Mouse (Mus musculus) megakaryocyte, embryonic 14.5 days (primary cell): Measurements from ENCODE around the gene Frmd4b. TPM values are rescaled to one million over a fixed set of nuclear protein-coding genes. Genes with fewer than 3 reads are reported as not detected.
A peak's percentile ranks its signal among the peaks of the same experiment; 100 is the strongest.

Source experiments
- H3K27me3 ChIP-seq: replicated peaks from 2 replicates; pipeline ENCODE3; 2012; ENCODE audit warnings: inconsistent platforms
- H3K36me3 ChIP-seq: replicated peaks from 2 replicates; pipeline ENCODE3; 2012; ENCODE audit warnings: low read length, inconsistent platforms, mixed read lengths
- H3K4me1 ChIP-seq: 2 replicates; pipeline ENCODE4 v1.6.1; 2012; ENCODE audit warnings: inconsistent platforms
- H3K4me3 ChIP-seq: replicated peaks from 2 replicates; pipeline ENCODE3; 2012; ENCODE audit warnings: moderate library complexity, mild to moderate bottlenecking, inconsistent platforms
- H3K9me3 ChIP-seq: 2 replicates; pipeline ENCODE4 v1.6.1; 2012; ENCODE audit warnings: inconsistent platforms
- FLI1 ChIP-seq: IDR thresholded peaks from 2 replicates; pipeline ENCODE4 v1.6.1; 2012; ENCODE audit warnings: low read length, inconsistent platforms, mixed read lengths
- GATA1 ChIP-seq: IDR thresholded peaks from 3 replicates; pipeline ENCODE4 v1.6.1; 2012; ENCODE audit warnings: mixed read lengths, low read length, inconsistent platforms, borderline replicate concordance
- polyA plus RNA-seq: library from polyadenylated mRNA; stranded (reverse); fragments of >175 nt; gene quantifications from 2 replicates; pipeline ENCODE4 v1.2.3, GENCODE M21; 2012; ENCODE audit warnings: low replicate concordance; ENCODE audit not compliant: insufficient read depth

Gene Frmd4b
- polyA plus RNA-seq, 1 experiment = 9.2 TPM

DNA sequence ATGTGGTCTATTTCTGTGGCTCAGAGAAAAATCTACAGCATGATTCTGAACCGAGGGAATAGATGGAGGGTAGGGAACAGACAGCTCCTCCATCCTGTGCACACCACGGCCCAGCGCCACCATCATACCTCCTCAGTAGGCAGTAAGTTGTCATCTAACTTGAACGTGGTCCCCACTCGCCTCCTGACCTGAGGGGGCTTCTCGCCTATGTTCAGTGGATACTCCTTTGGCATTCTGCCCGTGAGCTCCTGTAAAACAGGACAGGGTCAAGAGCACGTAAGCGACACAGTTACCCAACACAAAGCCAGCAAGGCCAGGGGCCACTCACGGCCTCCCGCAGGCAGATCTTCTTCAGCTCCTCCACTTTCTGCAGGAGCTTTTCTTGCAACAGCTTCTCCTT lies 311.0 kb downstream of the Frmd4b start:
- Histone ChIP-seq H3K4me1 (peaks cover 80% of the 10 kb centered on the region), H3K9me3 (no peaks in the 10 kb centered on the region), H3K36me3 (peaks cover 90% of the 10 kb centered on the region), H3K4me3 (peak overlapping the region; percentile 78), H3K27me3 (no peaks in the 10 kb centered on the region)
- TF ChIP-seq GATA1 (no peak), FLI1 (no peak)

DNA sequence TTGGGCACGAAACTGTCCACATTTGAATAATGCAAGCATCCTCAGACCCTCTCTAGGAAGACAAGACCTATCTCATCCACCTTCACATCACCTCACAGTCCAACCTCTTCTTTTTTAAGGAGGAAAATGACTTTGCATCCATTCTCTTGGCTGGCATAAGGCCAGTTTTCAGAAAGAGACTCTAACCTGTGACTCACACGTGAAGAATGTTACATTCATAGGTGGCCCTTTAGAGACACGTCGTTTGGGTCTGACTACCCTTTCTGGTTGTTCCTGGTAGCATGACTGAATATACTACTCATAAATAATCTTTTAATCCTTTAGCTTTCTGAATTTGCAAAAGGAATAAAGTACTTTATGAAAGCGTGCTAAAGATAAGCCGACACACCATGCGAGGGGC lies 311.9 kb downstream of the Frmd4b start:
- TF ChIP-seq GATA1 = no peak

DNA sequence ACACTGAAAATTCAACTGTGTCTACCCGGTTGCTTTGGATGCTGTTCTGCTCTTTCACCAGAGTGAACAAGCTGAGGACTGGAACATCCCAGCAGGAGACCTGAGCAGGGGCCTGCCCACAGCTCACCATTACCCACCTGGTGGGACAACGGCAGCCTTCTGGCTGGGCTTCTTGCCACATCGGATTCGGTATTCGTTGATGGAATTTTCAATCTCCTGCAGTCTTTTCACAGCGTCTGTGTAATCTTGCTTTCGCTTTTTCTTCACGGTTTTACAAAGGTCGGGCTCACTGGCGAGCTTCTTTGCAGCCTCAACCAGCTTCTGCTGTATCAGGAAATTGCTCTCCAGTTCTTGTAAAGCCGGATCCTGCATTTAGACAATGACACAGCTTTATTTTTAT lies 312.3 kb downstream of the Frmd4b start:
- peaks cover 87% of the 10 kb centered on the region for H3K4me1 ChIP-seq
- H3K36me3 ChIP-seq = peaks cover 97% of the 10 kb centered on the region
- TF ChIP-seq GATA1 (no peak), FLI1 (no peak)
- peak overlapping the region; percentile 54 for H3K4me3 ChIP-seq
- H3K27me3 ChIP-seq = no peaks in the 10 kb centered on the region
- no peaks in the 10 kb centered on the region for H3K9me3 ChIP-seq

More for the DNA sequence above, 311.9 kb downstream of the Frmd4b start:
- Histone ChIP-seq H3K36me3 (peaks cover 95% of the 10 kb centered on the region), H3K4me3 (peak overlapping the region; percentile 54), H3K4me1 (peaks cover 87% of the 10 kb centered on the region), H3K27me3 (no peaks in the 10 kb centered on the region), H3K9me3 (no peaks in the 10 kb centered on the region)

DNA sequence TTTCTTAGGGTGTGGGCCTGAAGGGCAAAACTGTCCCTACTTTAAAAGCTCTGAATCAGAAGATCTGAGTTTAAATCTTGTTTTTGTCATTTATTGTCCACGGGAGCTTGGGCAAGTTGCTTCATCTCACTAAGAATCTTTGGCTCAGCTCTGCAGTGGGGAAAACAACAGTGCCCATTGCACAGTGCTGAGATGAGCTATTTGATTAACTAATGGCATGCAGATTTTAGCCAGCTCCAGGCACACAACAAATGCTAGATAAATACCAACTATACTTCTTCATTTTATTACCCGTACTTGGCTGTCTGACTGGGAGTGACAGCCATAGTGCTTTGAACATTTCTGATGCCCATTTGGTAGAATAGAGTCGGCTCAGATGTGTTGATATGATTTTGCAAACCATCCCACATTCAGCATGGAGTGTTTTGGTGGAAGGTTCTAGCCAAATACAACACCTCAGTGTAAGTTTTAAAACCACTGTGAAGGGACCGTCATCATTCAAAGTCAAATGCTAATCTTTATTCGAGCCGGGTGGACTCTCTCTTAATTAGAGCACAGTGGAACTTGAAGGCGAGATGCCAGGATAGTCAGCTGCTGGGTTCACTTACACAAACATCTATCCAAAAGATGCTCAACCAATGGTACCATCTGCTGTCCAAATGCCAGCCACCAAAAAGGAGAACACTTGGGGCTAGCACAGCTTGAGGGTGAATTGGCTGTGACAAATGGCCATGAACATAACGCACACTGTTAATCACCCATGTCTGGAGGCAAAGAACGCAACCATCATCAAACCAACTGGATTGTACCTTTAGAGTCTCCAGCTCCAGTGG lies 313.8 kb downstream of the Frmd4b start:
- Histone ChIP-seq H3K27me3 (no peaks in the 10 kb centered on the region), H3K4me1 (peaks cover 81% of the 10 kb centered on the region), H3K4me3 (no peak overlapping the region), H3K9me3 (no peaks in the 10 kb centered on the region), H3K36me3 (peaks cover 98% of the 10 kb centered on the region)
- TF ChIP-seq FLI1 (no peak), GATA1 (no peak)

DNA sequence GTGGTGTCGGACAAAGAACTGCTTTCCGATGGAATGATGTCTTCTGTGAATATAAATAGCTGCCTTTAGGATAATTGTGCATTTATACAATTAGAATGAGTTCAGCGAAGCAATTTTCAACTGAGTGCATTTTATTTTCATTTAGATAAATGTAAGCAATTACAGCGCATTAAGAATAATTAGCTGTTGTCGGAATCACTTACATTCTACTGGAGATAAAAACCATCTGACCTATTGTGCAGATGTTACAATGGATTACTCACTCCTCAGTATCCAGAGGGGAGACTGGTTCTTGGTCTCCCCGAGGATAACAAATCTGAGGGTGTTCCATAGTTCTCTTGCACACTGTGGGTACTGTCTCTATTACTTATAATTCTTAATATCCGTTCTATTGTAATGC lies 315.0 kb downstream of the Frmd4b start:
- peaks cover 77% of the 10 kb centered on the region for H3K4me1 ChIP-seq
- H3K36me3 ChIP-seq = peaks cover 99% of the 10 kb centered on the region
- TF ChIP-seq GATA1 (no peak), FLI1 (no peak)
- H3K4me3 ChIP-seq = no peak overlapping the region
- H3K27me3 ChIP-seq = no peaks in the 10 kb centered on the region
- no peaks in the 10 kb centered on the region for H3K9me3 ChIP-seq

DNA sequence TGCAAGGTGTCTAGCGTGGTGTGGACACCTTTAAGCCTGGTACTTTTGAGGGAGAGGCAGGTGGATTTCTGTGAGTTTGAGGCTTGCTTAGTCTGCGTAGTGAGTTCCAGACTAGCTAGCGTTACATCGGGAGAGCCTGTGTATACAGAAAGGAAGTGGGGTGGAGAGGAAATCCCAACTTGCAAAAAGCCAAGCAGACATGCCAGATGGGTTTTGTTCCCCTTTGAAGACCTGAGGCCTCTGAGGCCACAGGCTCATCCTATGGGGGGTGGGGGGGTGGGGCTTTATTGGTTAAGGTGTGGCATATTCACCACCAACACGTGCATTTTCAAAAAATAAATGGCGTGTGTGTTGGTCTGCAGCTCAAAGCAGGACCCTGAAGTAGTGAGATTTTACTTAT lies 316.7 kb downstream of the Frmd4b start:
- H3K36me3 ChIP-seq = peaks cover 99% of the 10 kb centered on the region
- no peaks in the 10 kb centered on the region for H3K27me3 ChIP-seq
- no peak for TF ChIP-seq FLI1
- TF ChIP-seq GATA1 = no peak
- H3K4me3 ChIP-seq = no peak overlapping the region
- peaks cover 69% of the 10 kb centered on the region for H3K4me1 ChIP-seq
- no peaks in the 10 kb centered on the region for H3K9me3 ChIP-seq

DNA sequence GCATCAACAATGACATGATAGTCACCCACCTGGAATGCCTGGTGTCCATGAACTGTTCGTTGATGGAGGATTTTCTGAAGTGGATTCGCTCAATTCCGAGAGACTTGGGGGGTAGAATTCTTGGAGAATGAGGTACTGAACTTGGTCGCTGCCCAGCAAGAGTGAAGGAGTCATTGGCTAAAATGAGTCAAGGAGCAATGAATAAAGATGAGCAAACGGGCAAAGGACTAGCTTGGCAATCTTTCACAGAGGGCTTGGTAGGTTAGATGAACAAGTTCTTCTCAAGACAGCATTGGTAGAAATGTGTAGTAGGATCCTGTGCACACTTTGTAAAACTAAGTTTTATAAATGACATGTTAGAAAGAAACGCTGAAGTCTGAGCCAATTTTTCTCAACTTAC lies 317.2 kb downstream of the Frmd4b start:
- Histone ChIP-seq H3K4me1 (peaks cover 69% of the 10 kb centered on the region), H3K27me3 (no peaks in the 10 kb centered on the region), H3K36me3 (peaks cover 99% of the 10 kb centered on the region), H3K9me3 (no peaks in the 10 kb centered on the region), H3K4me3 (no peak overlapping the region)
- no peak for TF ChIP-seq GATA1
- TF ChIP-seq FLI1 = no peak

DNA sequence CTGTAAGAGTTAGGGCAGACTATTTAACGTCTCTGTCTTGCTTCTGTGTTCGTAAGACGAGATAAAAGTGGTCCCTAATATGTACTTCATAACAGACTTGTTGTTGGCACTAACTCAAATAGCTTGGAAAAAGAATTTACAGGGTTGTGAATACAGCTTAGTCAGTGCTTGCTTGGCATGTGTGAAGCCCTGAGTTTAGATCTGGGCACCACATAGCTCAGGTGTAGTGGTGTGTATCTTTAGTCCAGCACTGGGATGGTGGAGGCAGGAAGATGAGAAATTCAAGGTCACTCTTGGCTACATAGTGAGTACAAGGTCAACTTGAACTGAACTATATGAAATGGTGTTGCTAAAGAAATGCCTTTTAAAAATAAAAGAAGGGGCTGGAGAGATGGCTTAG lies 320.2 kb downstream of the Frmd4b start:
- no peak for TF ChIP-seq GATA1
- TF ChIP-seq FLI1 = no peak
- no peaks in the 10 kb centered on the region for H3K9me3 ChIP-seq
- no peaks in the 10 kb centered on the region for H3K27me3 ChIP-seq
- peaks cover 99% of the 10 kb centered on the region for H3K36me3 ChIP-seq
- peaks cover 72% of the 10 kb centered on the region for H3K4me1 ChIP-seq
- no peak overlapping the region for H3K4me3 ChIP-seq

DNA sequence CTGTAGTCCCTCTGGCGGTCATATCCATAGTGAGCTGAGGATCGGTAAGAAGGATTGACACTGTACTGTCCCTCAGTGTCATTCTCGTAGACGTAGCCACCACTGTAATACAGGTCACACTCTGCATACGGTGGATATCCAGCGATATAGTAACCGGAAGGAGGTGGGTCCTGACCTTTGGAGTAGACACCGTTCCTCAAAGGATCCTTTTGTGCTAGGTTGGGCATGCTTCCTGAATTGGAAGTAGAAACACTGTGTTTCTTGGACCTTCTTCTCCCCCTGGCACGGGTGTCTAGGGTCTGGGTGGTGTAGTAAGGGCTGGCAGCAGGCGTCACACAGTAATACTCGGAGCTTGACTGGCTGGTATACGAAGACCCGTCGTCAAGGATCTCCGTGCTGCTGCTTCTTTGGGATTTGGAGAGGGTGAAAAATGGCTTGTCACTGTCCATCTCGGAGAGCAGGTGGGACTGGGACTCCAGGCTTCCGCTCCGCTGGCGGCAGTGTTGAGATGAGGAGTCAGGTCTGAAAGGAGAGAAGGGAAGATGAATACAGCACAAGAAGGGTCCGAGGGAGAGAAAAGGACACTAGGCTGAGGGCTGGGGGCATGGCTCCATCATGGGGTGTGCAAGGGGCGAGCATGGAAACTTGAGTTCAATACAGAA lies 321.3 kb downstream of the Frmd4b start:
- peak overlapping the region; percentile 24 for H3K4me3 ChIP-seq
- H3K27me3 ChIP-seq = no peaks in the 10 kb centered on the region
- H3K36me3 ChIP-seq = peaks cover 99% of the 10 kb centered on the region
- peaks cover 77% of the 10 kb centered on the region for H3K4me1 ChIP-seq
- no peak for TF ChIP-seq FLI1
- TF ChIP-seq GATA1 = no peak
- no peaks in the 10 kb centered on the region for H3K9me3 ChIP-seq

DNA sequence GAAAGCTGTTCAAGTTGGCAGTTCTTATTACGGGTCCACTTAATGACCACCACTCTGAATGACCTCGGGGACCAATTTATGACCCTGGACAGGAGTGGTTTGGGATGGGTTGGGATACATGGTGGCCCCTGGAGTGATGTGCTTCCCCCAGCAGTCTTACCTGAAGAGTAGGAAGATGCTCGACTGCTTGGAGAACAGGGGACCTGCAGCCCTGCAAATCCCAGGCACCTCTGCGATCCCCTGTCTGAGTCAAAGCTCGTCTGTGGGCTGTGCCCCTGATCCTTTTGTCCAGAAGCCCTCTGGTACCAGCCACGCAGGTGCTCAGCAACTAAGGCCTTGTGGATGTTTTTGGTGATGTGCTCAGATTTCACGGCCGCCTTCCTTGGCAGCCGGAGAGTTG lies 321.9 kb downstream of the Frmd4b start:
- TF ChIP-seq GATA1 (no peak), FLI1 (no peak)
- H3K4me1 ChIP-seq = peaks cover 77% of the 10 kb centered on the region
- no peaks in the 10 kb centered on the region for H3K27me3 ChIP-seq
- no peak overlapping the region for H3K4me3 ChIP-seq
- H3K36me3 ChIP-seq = peaks cover 99% of the 10 kb centered on the region
- no peaks in the 10 kb centered on the region for H3K9me3 ChIP-seq
